Mouse (Mus musculus): ENCODE measurements around the gene Efcc1.
"Not testable (repeated sequence)": the region's sequence is repeated elsewhere in the genome, so short reads cannot be mapped to it uniquely, and the experiment has no call there.

- TF ChIP-seq CTCF (IDR thresholded peaks at IDR 0.05; ENCODE audit: borderline replicate concordance, insufficient read depth, low read depth, low read length); POLR2A (IDR thresholded peaks at IDR 0.05; ENCODE audit: borderline replicate concordance, insufficient read depth, low read length): not testable (repeated sequence)
These were observed 33.6 kb downstream of the Efcc1 start for GRCm38 (mm10) chr6:87764296-87764695.

All from cerebellum, adult 2 months (tissue).